Mouse (Mus musculus) heart, postnatal 0 days (tissue): ENCODE measurements at regions not wholly inside any gene's neighbourhood (a gene's known extent, or its start where the extent isn't known, plus 50 kb on each side); places are given as distances from the start of the nearest gene placed in this dataset.

Source experiments
- CTCF ChIP-seq: IDR thresholded peaks from 2 replicates; pipeline ENCODE4 v1.5.1; 2016; ENCODE audit warnings: antibody characterized with exemption, control low read depth, low read depth
- EP300 ChIP-seq: IDR thresholded peaks from 2 replicates; pipeline ENCODE4 v1.6.1; 2016; ENCODE audit warnings: antibody characterized with exemption, low read depth

DNA sequence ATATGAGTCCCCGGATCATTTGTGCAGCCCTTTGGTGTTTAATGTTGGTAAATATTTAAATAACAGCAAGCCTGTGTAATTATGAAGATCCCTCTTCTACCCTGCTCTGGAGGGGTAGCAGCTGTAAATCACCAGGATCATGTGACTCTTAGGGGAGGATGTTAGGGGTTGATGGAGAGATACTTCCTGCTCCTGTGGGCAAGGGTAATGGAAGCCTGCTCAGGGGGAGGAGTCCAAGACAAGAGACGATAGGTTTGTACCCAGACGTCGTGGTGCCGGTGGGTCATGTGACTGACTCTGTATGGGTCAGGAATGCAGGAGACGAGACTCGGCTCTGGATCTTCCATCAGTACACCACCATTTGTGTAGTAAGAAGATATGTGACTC is 166.7 kb downstream of the Cdh26 start:
- TF ChIP-seq CTCF, result no peak
- TF ChIP-seq EP300, result no peak
